Mouse (Mus musculus): Measurements from ENCODE around the gene Tacr1.

DNA sequence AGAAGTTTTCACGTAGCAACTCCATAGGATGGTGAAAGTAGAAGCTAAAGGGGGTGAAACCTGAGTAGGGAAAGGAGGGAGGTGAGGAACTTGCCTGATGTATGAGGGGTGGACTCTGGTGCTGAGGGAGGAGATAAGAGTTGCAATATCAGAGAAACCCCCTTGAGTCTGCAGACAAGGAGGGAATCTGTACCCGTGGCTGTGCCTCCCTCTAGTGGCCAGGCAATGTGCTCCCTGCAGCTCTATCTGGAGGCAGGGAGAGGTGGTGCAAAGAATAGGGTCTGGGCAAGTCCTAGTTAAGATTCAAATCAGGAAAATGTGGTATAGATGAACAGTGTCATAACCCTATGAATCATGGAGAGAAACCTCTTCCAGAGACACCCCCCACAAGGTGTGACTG lies 201.5 kb downstream of the Tacr1 start:
- TF ChIP-seq CTCF (IDR thresholded peaks at IDR 0.05; ENCODE audit: low read depth, low read length), result no peak
- no peak for TF ChIP-seq TAL1 (conservative IDR thresholded peaks at IDR 0.05; ENCODE audit: low read depth, low read length)
- TF ChIP-seq GATA1 (IDR thresholded peaks at IDR 0.05; ENCODE audit: borderline replicate concordance, low read length), result no peak
- no peak for TF ChIP-seq POLR2AphosphoS5 (IDR thresholded peaks at IDR 0.05; ENCODE audit: insufficient replicate concordance, low read depth, low read length)
- TF ChIP-seq GATA2 (IDR thresholded peaks at IDR 0.05; ENCODE audit: borderline replicate concordance, low read depth, low read length), result no peak
